Mouse (Mus musculus) neural tube, embryonic 15.5 days (tissue): Measurements from ENCODE around the gene Cox8a. TPM values are rescaled to one million over a fixed set of nuclear protein-coding genes. Genes with fewer than 3 reads are reported as not detected.

Source experiments
- ATAC-seq: fragments of 200-750 bp; cut with Nextera tagmentation; 2 replicates; pipeline ENCODE4 v1.8.0; 2017; ENCODE audit warnings: mild to moderate bottlenecking, moderate TSS enrichment, moderate library complexity; ENCODE audit not compliant: low FRiP score
- H3K27ac ChIP-seq: fragments of 300-500 bp; sonication (generic); replicated peaks from 2 replicates; pipeline ENCODE4 v1.5.1; 2015; ENCODE audit warnings: mild to moderate bottlenecking, inconsistent platforms
- H3K27me3 ChIP-seq: fragments of 300-500 bp; sonication (generic); replicated peaks from 2 replicates; pipeline ENCODE4 v1.6.1; 2015; ENCODE audit warnings: inconsistent platforms
- H3K36me3 ChIP-seq: fragments of 300-500 bp; sonication (generic); 2 replicates; pipeline ENCODE4 v1.6.1; 2015; ENCODE audit warnings: inconsistent platforms
- H3K4me1 ChIP-seq: fragments of 300-500 bp; sonication (generic); 2 replicates; pipeline ENCODE4 v1.6.1; 2015; ENCODE audit warnings: inconsistent platforms
- H3K4me2 ChIP-seq: fragments of 300-500 bp; sonication (generic); 2 replicates; pipeline ENCODE4 v1.6.1; 2015; ENCODE audit warnings: inconsistent platforms, mild to moderate bottlenecking, moderate library complexity
- H3K4me3 ChIP-seq: fragments of 300-500 bp; sonication (generic); replicated peaks from 2 replicates; pipeline ENCODE4 v1.5.1; 2015; ENCODE audit warnings: mild to moderate bottlenecking, inconsistent platforms
- H3K9ac ChIP-seq: fragments of 300-500 bp; sonication (generic); replicated peaks from 2 replicates; pipeline ENCODE4 v1.6.1; 2015; ENCODE audit warnings: mild to moderate bottlenecking, inconsistent platforms
- H3K9me3 ChIP-seq: fragments of 300-500 bp; sonication (generic); replicated peaks from 2 replicates; pipeline ENCODE4 v1.6.1; 2016; ENCODE audit warnings: inconsistent platforms
- WGBS: fragments of 180-500 bp; shearing (Covaris S2); methylation state at CpG from one replicate; pipeline ENCODE4 v1.1.7; 2015; ENCODE audit warnings: mixed read lengths; 5-methylcytosine and 5-hydroxymethylcytosine counted together
- polyA plus RNA-seq: library from polyadenylated mRNA; unstranded; fragments of >200 nt; fragmentation: Nextera tagmentation; extraction: Ambion mirVana; gene quantifications from 2 replicates; pipeline ENCODE4 v1.2.1, GENCODE M21; 2015

Gene Cox8a
- polyA plus RNA-seq, 1 experiment from 2014 or later = 1,254 TPM

DNA sequence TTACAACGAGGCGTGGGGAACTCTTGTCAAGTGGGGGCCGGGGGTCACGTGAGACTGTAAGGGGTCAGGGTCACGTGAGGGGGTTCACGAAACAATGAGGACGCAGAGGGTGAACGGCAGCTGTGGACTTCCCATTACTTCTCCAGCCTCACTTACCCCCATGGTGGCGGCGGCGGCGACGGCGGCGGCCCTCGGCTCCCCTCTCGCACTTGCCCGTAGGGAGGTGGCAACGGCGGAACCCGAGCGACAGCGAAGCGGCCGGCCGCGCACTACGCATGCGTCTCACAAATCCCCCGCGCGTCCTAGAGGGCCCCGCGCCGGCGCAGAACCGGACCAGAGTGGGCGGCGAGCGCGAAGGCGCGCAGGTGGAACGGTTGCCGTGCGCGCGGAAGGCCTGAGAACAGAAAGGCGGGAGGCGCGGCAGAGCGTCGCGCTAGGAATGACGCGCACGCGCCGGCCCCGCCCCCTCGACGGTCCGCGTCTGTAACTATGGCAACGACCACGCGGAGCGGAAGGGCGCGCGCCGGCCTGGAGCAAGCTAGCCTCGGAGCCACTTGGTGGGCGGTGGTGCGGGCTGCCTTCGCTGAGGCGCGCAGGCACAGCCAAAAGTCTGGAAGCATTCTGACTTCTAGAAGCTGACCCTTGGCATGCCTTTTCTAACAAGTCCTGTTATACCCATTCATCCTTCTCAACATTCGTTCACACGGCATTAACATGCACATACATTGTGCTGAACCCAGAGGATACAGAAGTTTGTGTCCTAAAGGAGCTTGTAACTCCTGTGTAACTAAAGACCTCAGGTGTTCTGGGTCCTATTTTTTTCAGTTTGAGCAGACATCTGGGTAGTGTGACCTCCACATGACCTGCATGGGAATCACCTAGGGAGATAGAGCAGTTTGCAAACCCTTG lies 23.6 kb upstream of the Cox8a start, which contains the start of gene Naa40:
Gene Naa40 (minus strand): TSS at position 402 of the 909 bp plus-strand sequence.
- Histone ChIP-seq H3K4me2 (peak within 1 kb of the TSS; percentile 97), H3K27ac (peak within 1 kb of the TSS; percentile 83), H3K36me3 (no peaks in the 10 kb centered on the region), H3K4me3 (peak within 1 kb of the TSS; percentile 56), H3K27me3 (0 out of 2 replicates have a peak, but pooled peaks cover 3% of the 10 kb centered on the region), H3K4me1 (peaks cover 35% of the 10 kb centered on the region), H3K9ac (peak within 1 kb of the TSS; percentile 73), H3K9me3 (no peaks in the 10 kb centered on the region)
- under 1% methylated on average over 79 of the region's 80 CpGs for WGBS
- peak; percentile 97 for ATAC-seq

DNA sequence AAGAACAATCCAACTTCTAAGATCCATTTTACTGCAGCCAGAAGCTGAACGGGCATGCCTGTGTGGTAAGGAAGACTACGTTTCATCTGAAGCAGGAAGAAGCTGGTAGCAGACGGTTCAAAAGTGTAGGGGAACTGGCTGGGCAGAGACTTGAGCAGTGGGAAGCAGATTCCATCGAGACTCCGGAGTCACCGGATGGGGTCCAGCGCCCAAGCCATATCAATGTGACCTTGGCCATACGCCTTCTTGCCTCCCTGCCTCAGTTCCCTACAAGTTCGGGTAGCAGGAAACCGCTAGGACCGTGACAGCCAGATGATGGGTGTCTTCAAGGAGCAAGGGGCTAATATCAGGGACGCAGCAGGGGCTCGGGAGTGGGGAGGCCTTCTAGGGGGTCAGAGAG lies 22.9 kb upstream of the Cox8a start:
- Histone ChIP-seq H3K4me2 (peak overlapping the region; percentile 97), H3K27ac (peak overlapping the region; percentile 83), H3K9ac (peak overlapping the region; percentile 73), H3K4me1 (peaks cover 35% of the 10 kb centered on the region), H3K4me3 (peak overlapping the region; percentile 56), H3K36me3 (no peaks in the 10 kb centered on the region), H3K27me3 (0 out of 2 replicates have a peak, but pooled peaks cover 3% of the 10 kb centered on the region), H3K9me3 (no peaks in the 10 kb centered on the region)
- ATAC-seq = no peak
- WGBS = 1% methylated on average over 13 of the region's 13 CpGs

DNA sequence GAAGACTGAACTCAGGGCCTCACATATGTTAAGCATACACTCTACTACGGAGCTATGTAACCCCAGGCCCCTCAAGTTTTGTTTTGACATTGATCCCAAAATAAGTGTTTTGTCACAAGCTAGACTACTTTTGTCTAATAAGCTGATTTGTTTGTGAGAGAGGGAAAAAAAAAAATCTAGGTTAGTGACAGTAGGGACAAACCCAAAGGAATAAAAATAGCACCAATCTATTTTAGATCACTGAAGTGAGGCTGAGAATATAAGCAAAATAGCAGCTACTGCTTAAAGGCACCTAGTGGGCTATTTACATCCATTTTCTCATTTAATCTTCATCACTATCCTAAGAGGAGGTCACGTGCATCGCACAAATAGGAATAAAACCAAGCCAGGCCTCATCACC lies 22.2 kb upstream of the Cox8a start:
- peak overlapping the region; percentile 97 for H3K4me2 ChIP-seq
- H3K9ac ChIP-seq = peak overlapping the region; percentile 73
- H3K36me3 ChIP-seq = 0 out of 2 replicates have a peak, but pooled peaks cover under 1% of the 10 kb centered on the region
- no peak overlapping the region for H3K27ac ChIP-seq
- no peaks in the 10 kb centered on the region for H3K9me3 ChIP-seq
- no peak for ATAC-seq
- peaks cover 38% of the 10 kb centered on the region for H3K4me1 ChIP-seq
- WGBS = 92% methylated on average over 3 of the region's 3 CpGs
- H3K4me3 ChIP-seq = peak overlapping the region; percentile 56
- 0 out of 2 replicates have a peak, but pooled peaks cover 3% of the 10 kb centered on the region for H3K27me3 ChIP-seq

DNA sequence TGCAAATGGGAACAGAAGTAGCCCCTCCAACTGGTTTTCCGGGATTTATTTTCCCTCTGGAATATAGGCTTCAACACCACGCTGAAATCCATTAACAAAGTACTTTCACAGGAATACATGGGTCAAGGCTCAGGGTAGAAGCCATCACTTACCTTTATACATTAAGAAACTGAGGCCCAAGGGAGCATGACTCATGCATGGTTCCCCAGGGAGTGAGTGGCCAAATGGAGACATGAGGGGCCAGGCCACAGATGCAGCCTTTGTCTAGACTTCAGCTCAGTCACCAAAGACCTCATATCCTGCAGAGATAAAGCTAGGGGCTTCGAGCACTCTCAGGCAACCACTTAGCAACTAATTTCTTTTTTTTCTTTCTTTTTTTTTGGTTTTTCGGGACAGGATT lies 19.3 kb upstream of the Cox8a start:
- Histone ChIP-seq H3K4me3 (no peak overlapping the region), H3K36me3 (peaks cover 23% of the 10 kb centered on the region), H3K4me1 (peaks cover 38% of the 10 kb centered on the region), H3K27ac (no peak overlapping the region), H3K4me2 (no peak overlapping the region), H3K9ac (no peak overlapping the region), H3K9me3 (no peaks in the 10 kb centered on the region), H3K27me3 (no peaks in the 10 kb centered on the region)
- 77% methylated on average over 4 of the region's 4 CpGs for WGBS
- no peak for ATAC-seq

DNA sequence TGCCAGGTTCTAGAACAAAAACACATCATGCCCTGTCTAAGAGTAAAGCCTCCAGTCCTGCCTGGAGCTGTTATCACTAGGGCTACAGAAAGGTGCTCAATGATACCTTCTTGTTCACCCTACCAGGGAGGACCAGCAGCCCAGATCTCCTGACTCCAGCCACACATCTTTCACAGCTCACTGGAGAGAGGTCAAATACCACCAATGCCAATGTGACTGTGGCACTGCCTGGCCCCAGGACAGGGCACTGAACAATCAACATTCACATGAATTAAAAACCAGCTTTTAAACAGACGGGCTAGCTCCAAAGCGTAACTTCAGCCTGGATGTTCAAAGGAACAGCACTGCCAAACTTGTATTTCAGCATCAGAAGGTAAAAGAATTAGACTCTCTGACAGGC lies 18.6 kb upstream of the Cox8a start:
- Histone ChIP-seq H3K9me3 (no peaks in the 10 kb centered on the region), H3K9ac (no peak overlapping the region), H3K27me3 (no peaks in the 10 kb centered on the region), H3K4me3 (no peak overlapping the region), H3K4me2 (no peak overlapping the region), H3K27ac (no peak overlapping the region), H3K36me3 (peaks cover 30% of the 10 kb centered on the region), H3K4me1 (peaks cover 32% of the 10 kb centered on the region)
- no peak for ATAC-seq
- WGBS = 95% methylated on average over 2 of the region's 2 CpGs

DNA sequence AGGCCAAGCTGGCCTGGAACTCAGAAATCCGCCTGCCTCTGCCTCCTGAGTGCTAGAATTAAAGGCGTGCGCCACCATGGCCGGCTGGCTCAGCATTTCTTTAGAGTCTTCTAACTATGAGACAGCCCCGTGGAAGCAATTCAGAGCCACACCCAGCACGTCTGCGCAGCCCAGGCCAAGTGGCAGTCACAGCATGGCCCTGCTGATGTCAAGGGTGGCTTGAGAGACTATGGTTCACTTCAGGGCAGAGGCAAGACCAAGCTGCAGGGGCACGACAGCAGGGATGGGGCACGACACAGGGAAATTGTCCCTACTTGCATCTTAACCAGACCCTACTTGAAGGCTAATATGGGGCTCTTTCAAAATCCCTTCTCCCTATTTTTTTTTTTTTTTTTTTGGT lies 18.0 kb upstream of the Cox8a start:
- Histone ChIP-seq H3K4me2 (no peak overlapping the region), H3K4me3 (no peak overlapping the region), H3K9ac (no peak overlapping the region), H3K27ac (no peak overlapping the region), H3K36me3 (peaks cover 36% of the 10 kb centered on the region), H3K27me3 (no peaks in the 10 kb centered on the region), H3K9me3 (no peaks in the 10 kb centered on the region), H3K4me1 (peaks cover 32% of the 10 kb centered on the region)
- WGBS = 93% methylated on average over 9 of the region's 9 CpGs
- ATAC-seq = no peak

DNA sequence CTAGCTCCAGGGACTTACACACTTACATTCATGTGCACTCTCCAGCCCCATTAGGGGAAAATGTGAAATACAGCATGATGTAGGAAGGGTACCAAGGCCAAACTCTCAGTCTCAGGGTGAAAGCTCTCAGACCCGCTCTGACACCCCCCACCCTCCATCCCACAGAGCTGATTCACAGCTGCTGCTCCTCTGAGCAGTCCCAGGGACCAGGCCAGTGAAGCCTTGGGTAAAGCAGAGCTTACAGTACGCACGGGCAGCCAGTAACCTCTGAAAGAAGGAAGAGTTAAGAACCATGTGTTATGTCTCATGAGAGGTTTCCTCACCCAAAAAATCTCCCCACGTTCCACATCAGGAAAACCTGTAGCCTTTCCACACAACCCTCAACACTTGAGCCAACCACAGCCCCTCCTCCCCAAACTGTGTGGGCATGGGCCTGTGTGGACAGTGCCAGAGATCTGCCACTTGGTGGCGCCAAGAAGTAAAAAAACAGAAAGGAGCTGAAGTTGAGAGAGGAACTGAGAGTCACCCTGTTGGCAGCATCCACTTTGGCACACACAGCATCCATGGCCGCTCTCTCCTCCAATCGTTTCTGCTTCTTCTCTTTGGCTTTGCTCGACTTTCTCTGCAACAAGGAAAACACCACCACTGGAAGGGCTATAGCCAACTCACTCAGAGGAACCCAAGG lies 17.3 kb upstream of the Cox8a start:
- H3K4me2 ChIP-seq = no peak overlapping the region
- peak overlapping the region; percentile 60; the same call in 1 of the 2 replicates for H3K27ac ChIP-seq
- H3K9me3 ChIP-seq = no peaks in the 10 kb centered on the region
- H3K36me3 ChIP-seq = peaks cover 42% of the 10 kb centered on the region
- peaks cover 24% of the 10 kb centered on the region for H3K4me1 ChIP-seq
- 52% methylated on average over 8 of the region's 8 CpGs for WGBS
- no peaks in the 10 kb centered on the region for H3K27me3 ChIP-seq
- no peak overlapping the region for H3K4me3 ChIP-seq
- ATAC-seq = peak; percentile 90
- no peak overlapping the region for H3K9ac ChIP-seq

DNA sequence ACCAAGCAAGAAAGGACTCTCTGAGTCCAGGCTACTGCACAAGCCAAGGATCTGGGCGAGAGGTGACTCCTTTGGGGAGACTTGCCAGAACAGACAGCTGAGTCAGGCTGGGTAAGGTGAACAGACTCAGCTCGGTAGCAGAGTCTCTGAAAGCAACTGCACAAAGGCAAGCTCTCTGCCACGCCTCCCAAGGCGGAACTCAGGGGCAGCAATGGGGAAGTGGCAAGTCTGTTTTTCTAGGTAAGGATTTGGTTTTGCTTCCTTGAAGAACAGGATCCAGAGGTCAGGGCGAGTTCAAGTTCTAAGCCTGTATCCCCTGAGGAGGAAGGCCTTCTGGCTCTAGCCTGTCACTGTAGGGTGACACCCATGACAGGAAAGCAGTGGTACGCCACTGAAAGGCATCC lies 9.1 kb upstream of the Cox8a start:
- H3K9me3 ChIP-seq = no peaks in the 10 kb centered on the region
- no peak for ATAC-seq
- H3K27ac ChIP-seq = no peak overlapping the region
- no peak overlapping the region for H3K4me3 ChIP-seq
- no peak overlapping the region for H3K4me2 ChIP-seq
- peaks cover 57% of the 10 kb centered on the region for H3K36me3 ChIP-seq
- no peak overlapping the region for H3K9ac ChIP-seq
- no peaks in the 10 kb centered on the region for H3K4me1 ChIP-seq
- no peaks in the 10 kb centered on the region for H3K27me3 ChIP-seq
- WGBS = 84% methylated on average over 6 of the region's 6 CpGs

DNA sequence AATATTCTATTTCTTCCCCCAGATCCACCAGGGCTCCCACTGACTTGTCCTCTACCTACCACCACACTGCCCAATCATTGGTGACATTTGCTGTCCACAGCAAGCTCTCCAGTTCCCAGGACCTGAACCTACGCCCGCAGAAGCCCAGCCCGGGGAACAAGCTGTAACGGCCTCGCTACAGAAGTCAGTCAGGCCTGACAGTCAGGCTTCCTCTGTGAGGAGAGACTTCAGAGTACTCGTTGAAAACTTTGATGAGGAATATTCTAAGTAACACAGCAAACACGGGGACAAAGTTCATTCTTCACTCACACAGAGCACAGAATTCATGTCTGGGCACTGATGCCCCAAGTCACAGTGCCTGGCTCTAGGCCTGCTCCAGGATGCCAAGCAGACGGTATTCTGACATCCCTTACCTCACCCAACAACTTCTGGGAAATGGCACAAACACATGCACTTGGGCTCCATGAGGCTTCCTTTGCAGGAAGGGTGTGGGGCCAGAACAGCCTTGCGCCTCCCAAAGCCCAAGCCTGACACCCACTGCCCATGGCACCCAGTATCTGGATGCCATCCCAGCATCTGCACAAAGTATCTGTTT lies 7.8 kb upstream of the Cox8a start:
- H3K4me2 ChIP-seq = no peak overlapping the region
- H3K9me3 ChIP-seq = no peaks in the 10 kb centered on the region
- no peak overlapping the region for H3K27ac ChIP-seq
- H3K27me3 ChIP-seq = no peaks in the 10 kb centered on the region
- no peaks in the 10 kb centered on the region for H3K4me1 ChIP-seq
- no peak overlapping the region for H3K4me3 ChIP-seq
- peaks cover 46% of the 10 kb centered on the region for H3K36me3 ChIP-seq
- H3K9ac ChIP-seq = no peak overlapping the region
- ATAC-seq = no peak
- 90% methylated on average over 9 of the region's 9 CpGs for WGBS

DNA sequence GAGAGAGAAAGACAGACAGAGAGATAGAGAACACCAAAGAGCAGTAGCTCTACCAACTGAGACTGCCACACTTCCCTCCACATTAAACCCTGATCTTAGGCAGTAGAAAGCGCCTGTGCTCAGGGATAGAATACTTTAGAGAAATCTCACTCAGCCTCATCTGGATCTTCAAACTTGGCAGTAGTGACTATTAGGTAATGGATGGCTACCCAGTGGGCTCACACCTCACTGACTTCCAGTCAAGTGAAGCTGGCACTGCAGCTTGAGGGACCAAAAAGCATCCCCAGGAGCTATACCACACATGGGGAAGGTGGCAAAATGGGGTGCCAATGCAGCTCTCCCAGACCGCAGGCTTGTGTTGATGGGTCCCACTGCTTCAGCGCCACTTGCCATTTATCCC lies 6.8 kb upstream of the Cox8a start:
- H3K27me3 ChIP-seq = no peaks in the 10 kb centered on the region
- no peak overlapping the region for H3K9ac ChIP-seq
- H3K4me2 ChIP-seq = no peak overlapping the region
- no peak overlapping the region for H3K4me3 ChIP-seq
- no peak for ATAC-seq
- WGBS = 93% methylated on average over 3 of the region's 3 CpGs
- no peaks in the 10 kb centered on the region for H3K4me1 ChIP-seq
- no peaks in the 10 kb centered on the region for H3K9me3 ChIP-seq
- H3K36me3 ChIP-seq = peaks cover 36% of the 10 kb centered on the region
- no peak overlapping the region for H3K27ac ChIP-seq

DNA sequence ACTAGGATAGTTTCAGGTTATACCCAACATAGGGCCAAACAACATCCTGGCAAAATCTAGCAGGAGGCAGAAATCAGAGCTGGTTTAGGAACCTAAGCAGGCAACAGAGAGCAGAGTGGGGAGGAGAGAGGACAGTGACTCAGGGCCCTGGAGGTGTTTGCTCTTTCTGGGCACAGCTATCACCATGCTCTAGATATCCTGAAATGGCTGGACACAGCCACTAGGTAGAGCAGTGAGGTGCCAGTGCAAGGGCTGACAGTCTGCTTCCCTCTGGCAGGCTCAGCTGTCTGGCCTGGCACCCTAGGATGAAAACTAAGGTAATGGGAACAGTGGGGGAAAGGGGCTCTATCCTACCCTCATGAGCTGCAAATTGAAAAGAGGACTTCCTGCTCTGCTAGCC lies 6.1 kb upstream of the Cox8a start:
- ATAC-seq = no peak
- Histone ChIP-seq H3K4me3 (no peak overlapping the region), H3K27ac (no peak overlapping the region), H3K36me3 (peaks cover 30% of the 10 kb centered on the region), H3K9me3 (no peaks in the 10 kb centered on the region), H3K4me1 (no peaks in the 10 kb centered on the region), H3K27me3 (no peaks in the 10 kb centered on the region), H3K9ac (no peak overlapping the region), H3K4me2 (no peak overlapping the region)
